Mouse (Mus musculus) CD4-positive, CD25-positive, alpha-beta regulatory T cell, adult 2 months (primary cell): ENCODE results near the gene Fxyd7.

Experiments
- DNase-seq: peaks from one replicate; pipeline ENCODE4 v3.0.0-alpha.2; 2012; ENCODE audit warnings: low read depth, low spot score

Gene Fxyd7

GRCm38 (mm10) chr7:31052636-31053434 is 1.6 kb upstream of the Fxyd7 start:
- peak; percentile 62 for DNase-seq

- peak; percentile 16 for DNase-seq
Measured at GRCm38 (mm10) chr7:31052251-31052635, 976 bp upstream of the Fxyd7 start.

GRCm38 (mm10) chr7:31050921-31051320 is 346 bp downstream of the Fxyd7 start:
- peak; percentile 46 for DNase-seq

GRCm38 (mm10) chr7:31050487-31050886 is 780 bp downstream of the Fxyd7 start:
- DNase-seq, result no peak

GRCm38 (mm10) chr7:31049846-31050281 is 1.4 kb downstream of the Fxyd7 start:
- DNase-seq, result peak; percentile 41

- peak; percentile 58 for DNase-seq
Measured at GRCm38 (mm10) chr7:31049135-31049845, 2.0 kb downstream of the Fxyd7 start.

- no peak for DNase-seq
Measured at GRCm38 (mm10) chr7:31042431-31042910, 8.8 kb downstream of the Fxyd7 start, which contains the start of gene Fxyd5. Fxyd5 (minus strand) TSS chr7:31042481.

- peak; percentile 89 for DNase-seq
Measured at GRCm38 (mm10) chr7:31041662-31042315, 9.5 kb downstream of the Fxyd7 start.

- peak; percentile 53 for DNase-seq
Measured at GRCm38 (mm10) chr7:31041023-31041407, 10.3 kb downstream of the Fxyd7 start.

GRCm38 (mm10) chr7:31040281-31041022 is 10.8 kb downstream of the Fxyd7 start:
- DNase-seq, result peak; percentile 41

GRCm38 (mm10) chr7:31039011-31039410 is 12.3 kb downstream of the Fxyd7 start:
- DNase-seq, result peak; percentile 34

- DNase-seq, result peak; percentile 71
Measured at GRCm38 (mm10) chr7:31037675-31038074, 13.6 kb downstream of the Fxyd7 start.

- DNase-seq, result peak; percentile 71
Measured at GRCm38 (mm10) chr7:31036917-31037316, 14.3 kb downstream of the Fxyd7 start.

- DNase-seq, result no peak
Measured at GRCm38 (mm10) chr7:31035291-31035690, 16.0 kb downstream of the Fxyd7 start.

GRCm38 (mm10) chr7:31034789-31035188 is 16.5 kb downstream of the Fxyd7 start:
- peak; percentile 88 for DNase-seq

- peak; percentile 75 for DNase-seq
Measured at GRCm38 (mm10) chr7:31033409-31034165, 17.7 kb downstream of the Fxyd7 start.

- DNase-seq, result peak; percentile 70
Measured at GRCm38 (mm10) chr7:31031731-31032130, 19.5 kb downstream of the Fxyd7 start.

GRCm38 (mm10) chr7:31030717-31031116 is 20.6 kb downstream of the Fxyd7 start:
- peak; percentile 51 for DNase-seq

GRCm38 (mm10) chr7:31028609-31029008 is 22.7 kb downstream of the Fxyd7 start:
- peak; percentile 47 for DNase-seq

GRCm38 (mm10) chr7:31017104-31017901 is 34.0 kb downstream of the Fxyd7 start:
- DNase-seq, result peak; percentile 35
